Mouse (Mus musculus): ENCODE results near the gene Tspan8. TPM values are rescaled to one million over a fixed set of nuclear protein-coding genes. Genes with fewer than 3 reads are reported as not detected.

Gene Tspan8
- polyA plus RNA-seq (2012; fragmentation: generic; extraction: Trizol), result under 1 TPM; 0.07 to 0.08 TPM

GRCm38 (mm10) chr10:115816511-115816910 is at the start of gene Tspan8:
Tspan8 (plus strand) TSS chr10:115816832.

Other genes with a start within 250 kb of the Tspan8 start
- not detected for gene A930009A15Rik, start 246.8 kb upstream of the Tspan8 start, polyA plus RNA-seq (2012; fragmentation: generic; extraction: Trizol)
- gene Lgr5, start 229.1 kb upstream of the Tspan8 start, polyA plus RNA-seq (2012; fragmentation: generic; extraction: Trizol), result under 1 TPM in 1 of 2 experiments, not detected in 1; 0.01 TPM
- not detected for gene Ptprr, start 201.4 kb downstream of the Tspan8 start, polyA plus RNA-seq (2012; fragmentation: generic; extraction: Trizol)

Measured in C3H10T1/2 (cell line).